Mouse (Mus musculus) liver, adult 2 months (tissue): Measurements from ENCODE around the gene Rsad1.

Experiments used
- CTCF ChIP-seq: fragments of 200-500 bp; IDR thresholded peaks from 2 replicates; pipeline ENCODE4 v1.5.1; 2011; ENCODE audit warnings: low read depth, low read length, control low read depth
- POLR2A ChIP-seq: fragments of 200-500 bp; IDR thresholded peaks from 2 replicates; pipeline ENCODE4 v1.6.1; 2011; ENCODE audit warnings: low read length, control low read depth; ENCODE audit not compliant: insufficient read depth; ENCODE audit errors: extremely low read depth

GRCm38 (mm10) chr11:94544422-94544821, 4.6 kb downstream of the Rsad1 start:
- TF ChIP-seq CTCF (no peak), POLR2A (no peak)
